Mouse (Mus musculus): ENCODE measurements around the gene Galnt10. TPM values are rescaled to one million over a fixed set of nuclear protein-coding genes. Genes with fewer than 3 reads are reported as not detected.

Galnt10 gene
- polyA plus RNA-seq, 1 experiment from 2014 or later, result 18.4 TPM

DNA sequence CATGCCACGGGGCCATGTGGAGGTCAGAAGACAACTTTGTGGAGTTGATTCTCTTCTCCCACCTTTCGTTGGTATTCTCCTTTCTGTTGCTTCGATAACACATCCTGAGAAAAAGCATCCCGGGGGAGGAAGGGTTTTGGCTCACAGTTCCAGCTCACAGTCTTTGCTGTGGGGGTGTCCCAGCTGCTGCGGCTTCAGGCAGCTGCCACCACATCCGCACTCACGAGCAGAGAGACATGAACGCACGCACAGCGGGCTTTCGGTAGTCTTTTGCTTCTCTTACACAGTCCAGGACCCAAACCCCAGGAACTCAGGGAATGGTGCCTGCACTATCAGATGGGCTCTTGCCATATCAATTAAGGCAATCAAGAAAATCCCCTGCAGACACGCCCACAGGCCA, 37.9 kb downstream of the Galnt10 start:
- Histone ChIP-seq H3K4me2 (replicated peaks) (no peak overlapping the region), H3K4me3 (no peak overlapping the region), H3K9me3 (no peaks in the 10 kb centered on the region), H3K27ac (no peak overlapping the region), H3K27me3 (replicated peaks) (peaks cover 3% of the 10 kb centered on the region; the same call in 1 of the 2 replicates), H3K9ac (no peak overlapping the region), H3K4me1 (peaks cover 44% of the 10 kb centered on the region), H3K36me3 (no peaks in the 10 kb centered on the region)
- ATAC-seq (ENCODE audit: low FRiP score, low read depth), result no peak
- WGBS, result 74% methylated on average over 12 of the region's 12 CpGs

GRCm38 (mm10) chr11:57683931-57684330, 38.7 kb downstream of the Galnt10 start:
- peaks cover 51% of the 10 kb centered on the region for H3K4me1 ChIP-seq
- WGBS, result 8% methylated on average over 8 of the region's 8 CpGs

DNA sequence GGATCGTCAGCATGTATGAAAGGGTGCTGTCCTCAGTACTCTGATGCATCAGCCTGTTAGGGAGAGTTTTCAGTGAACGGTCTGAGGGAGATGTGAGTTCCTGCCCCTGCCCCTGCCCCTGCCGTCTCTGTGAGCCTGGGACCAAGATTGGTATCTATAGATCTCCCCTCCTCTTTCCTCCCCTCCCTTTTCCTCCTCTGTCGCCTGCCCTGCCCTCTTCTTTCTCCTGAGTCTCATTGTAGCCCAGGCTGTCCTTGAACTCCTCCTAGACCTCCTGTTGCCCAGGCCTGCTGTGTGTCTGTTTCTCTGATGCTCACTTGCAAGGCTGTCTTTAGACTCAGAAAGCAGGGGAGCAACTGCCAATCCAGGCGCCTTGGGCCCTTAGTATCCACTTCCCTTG, 39.6 kb downstream of the Galnt10 start:
- H3K27me3 ChIP-seq (replicated peaks), result peaks cover 3% of the 10 kb centered on the region; the same call in 1 of the 2 replicates
- no peaks in the 10 kb centered on the region for H3K36me3 ChIP-seq
- no peak for ATAC-seq (ENCODE audit: low FRiP score, low read depth)
- no peaks in the 10 kb centered on the region for H3K9me3 ChIP-seq
- H3K4me1 ChIP-seq, result peaks cover 59% of the 10 kb centered on the region
- H3K4me2 ChIP-seq (replicated peaks), result no peak overlapping the region
- WGBS, result 29% methylated on average over 5 of the region's 5 CpGs
- H3K9ac ChIP-seq, result no peak overlapping the region
- H3K27ac ChIP-seq, result no peak overlapping the region
- H3K4me3 ChIP-seq, result no peak overlapping the region

More at GRCm38 (mm10) chr11:57683931-57684330, 38.7 kb downstream of the Galnt10 start:
- Histone ChIP-seq H3K9me3 (no peaks in the 10 kb centered on the region), H3K27ac (no peak overlapping the region), H3K4me2 (replicated peaks) (peak overlapping the region; percentile 27), H3K36me3 (no peaks in the 10 kb centered on the region), H3K27me3 (replicated peaks) (peaks cover 3% of the 10 kb centered on the region; the same call in 1 of the 2 replicates), H3K4me3 (no peak overlapping the region), H3K9ac (no peak overlapping the region)
- peak; percentile 55 for ATAC-seq (ENCODE audit: low FRiP score, low read depth)

DNA sequence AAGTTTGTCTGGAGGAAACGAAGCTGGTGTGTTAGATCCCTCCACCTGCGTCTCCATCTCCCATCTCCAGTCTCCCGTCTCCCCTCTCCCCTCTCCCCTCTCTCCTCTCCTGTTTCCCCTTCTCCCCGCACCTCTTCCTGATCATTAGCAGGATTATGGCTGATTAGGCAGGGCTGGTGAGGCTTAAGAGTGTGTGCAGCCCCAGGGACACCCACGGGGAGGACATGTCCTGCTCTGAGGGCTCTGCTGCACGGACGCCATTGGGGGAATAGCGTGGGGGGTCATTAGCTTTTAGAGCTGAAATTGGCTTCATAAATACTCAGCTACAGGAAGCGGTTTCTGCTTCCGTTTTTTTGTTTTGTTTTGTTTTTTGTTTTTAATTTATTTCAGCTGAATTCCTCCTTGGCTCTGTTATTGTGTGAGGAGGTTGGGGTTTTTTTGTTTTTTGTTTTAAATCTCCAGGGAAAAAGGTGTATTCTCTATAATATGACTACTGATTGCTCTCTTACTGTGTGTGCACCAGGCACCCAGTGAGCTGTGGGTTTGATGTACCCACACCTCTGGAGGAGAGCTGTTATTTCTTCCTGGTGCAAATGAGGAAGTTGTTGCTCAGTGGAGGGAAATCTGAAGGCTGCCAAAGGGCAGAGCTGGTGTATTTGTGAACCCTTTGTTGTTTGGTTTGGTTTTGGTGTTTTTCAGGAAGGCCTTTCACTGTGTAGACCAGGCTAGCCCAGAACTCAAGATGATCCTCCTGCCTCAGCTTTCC, 40.6 kb downstream of the Galnt10 start:
- 37% methylated on average over 10 of the region's 10 CpGs for WGBS
- Histone ChIP-seq H3K4me1 (peaks cover 59% of the 10 kb centered on the region), H3K27ac (no peak overlapping the region), H3K9me3 (no peaks in the 10 kb centered on the region), H3K4me2 (replicated peaks) (no peak overlapping the region), H3K36me3 (no peaks in the 10 kb centered on the region), H3K4me3 (no peak overlapping the region), H3K9ac (no peak overlapping the region), H3K27me3 (replicated peaks) (peaks cover 3% of the 10 kb centered on the region; the same call in 1 of the 2 replicates)
- no peak for ATAC-seq (ENCODE audit: low FRiP score, low read depth)

GRCm38 (mm10) chr11:57686797-57687196, 41.6 kb downstream of the Galnt10 start:
- Histone ChIP-seq H3K4me1 (peaks cover 59% of the 10 kb centered on the region), H3K4me3 (no peak overlapping the region), H3K4me2 (replicated peaks) (no peak overlapping the region), H3K9ac (no peak overlapping the region), H3K9me3 (no peaks in the 10 kb centered on the region), H3K36me3 (no peaks in the 10 kb centered on the region), H3K27me3 (replicated peaks) (peaks cover 3% of the 10 kb centered on the region; the same call in 1 of the 2 replicates), H3K27ac (no peak overlapping the region)
- 86% methylated on average over 12 of the region's 12 CpGs for WGBS
- ATAC-seq (ENCODE audit: low FRiP score, low read depth), result no peak

DNA sequence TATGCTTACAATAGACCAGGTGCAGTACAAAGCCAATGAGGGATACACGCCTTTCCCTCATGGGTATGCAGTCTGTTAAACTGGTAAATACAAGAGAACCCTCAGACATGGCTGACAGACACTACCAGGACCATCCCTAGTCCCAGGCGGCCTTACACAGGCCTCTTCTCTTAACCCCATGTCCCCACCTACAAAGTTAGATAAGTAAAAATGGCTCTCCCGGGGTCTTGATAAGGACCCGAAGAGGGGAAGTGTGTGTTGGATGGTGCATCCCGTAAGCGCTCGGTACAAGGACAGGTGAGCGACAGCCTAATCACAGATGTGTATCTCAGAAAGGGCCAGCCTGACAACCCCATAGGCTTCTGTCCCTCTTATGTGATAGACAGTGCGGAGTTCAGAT, 42.0 kb downstream of the Galnt10 start:
- Histone ChIP-seq H3K36me3 (no peaks in the 10 kb centered on the region), H3K4me2 (replicated peaks) (no peak overlapping the region), H3K27ac (no peak overlapping the region), H3K9me3 (no peaks in the 10 kb centered on the region), H3K27me3 (replicated peaks) (peaks cover 3% of the 10 kb centered on the region; the same call in 1 of the 2 replicates), H3K4me1 (peaks cover 56% of the 10 kb centered on the region), H3K9ac (no peak overlapping the region), H3K4me3 (no peak overlapping the region)
- ATAC-seq (ENCODE audit: low FRiP score, low read depth), result no peak
- 96% methylated on average over 9 of the region's 9 CpGs for WGBS

DNA sequence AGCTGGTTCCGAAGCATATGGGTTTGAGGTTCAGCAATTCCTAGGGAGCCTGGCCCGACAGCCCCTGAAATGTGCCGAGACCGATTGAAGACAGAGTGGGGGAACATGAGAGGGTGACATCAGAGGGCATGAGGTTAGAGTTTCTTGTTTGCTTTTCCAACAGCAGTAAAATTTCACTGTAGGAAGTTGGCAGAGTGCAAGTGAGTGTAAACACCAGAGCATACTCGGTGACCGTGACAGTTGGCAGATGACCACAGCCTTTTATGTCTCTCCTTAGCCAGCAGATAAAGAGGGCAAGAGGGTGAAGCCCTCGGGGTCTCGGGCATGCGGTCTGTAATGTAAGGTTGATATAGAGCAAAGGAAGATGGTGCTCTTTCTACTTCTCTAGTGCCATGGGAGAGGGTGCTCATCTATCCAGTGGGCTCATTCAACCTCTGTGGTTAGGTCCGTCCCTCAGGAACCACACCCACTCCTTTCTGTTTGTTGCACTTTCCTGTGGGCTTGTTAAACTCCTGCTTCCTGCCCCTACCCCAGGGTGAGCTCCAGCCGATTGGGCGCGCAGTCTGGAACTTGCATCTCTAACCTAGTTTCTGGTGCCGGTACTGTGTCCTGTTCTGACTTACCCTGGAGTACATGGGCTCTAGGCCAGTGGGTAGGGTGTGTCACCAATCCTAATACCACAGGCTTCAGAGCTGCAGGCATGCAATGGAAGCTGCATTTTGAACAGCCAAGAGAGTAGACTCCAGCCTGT, 43.1 kb downstream of the Galnt10 start:
- whole genome bisulfite sequencing, result 76% methylated on average over 14 of the region's 14 CpGs
- Histone ChIP-seq H3K9ac (no peak overlapping the region), H3K4me3 (no peak overlapping the region)

DNA sequence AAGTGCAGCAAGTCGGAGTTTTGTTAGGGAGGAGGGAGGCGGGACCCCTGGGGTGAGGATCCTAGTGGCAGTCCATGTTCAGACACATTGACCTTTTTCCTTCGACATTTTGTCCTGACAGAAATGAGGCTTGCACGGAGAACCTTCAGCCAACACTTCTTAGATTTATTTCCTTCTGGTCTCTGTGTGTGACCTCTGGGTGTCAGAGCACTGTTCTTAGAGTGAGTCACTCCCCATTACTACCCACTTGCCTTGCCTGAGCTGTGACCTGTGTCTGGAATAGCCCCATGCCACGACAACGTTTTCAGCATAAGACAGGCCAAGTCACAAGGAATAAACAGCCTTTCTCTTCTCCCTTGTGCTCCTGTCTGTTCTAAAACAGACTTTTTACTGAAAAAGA, 44.6 kb downstream of the Galnt10 start:
- WGBS, result 35% methylated on average over 6 of the region's 6 CpGs
- Histone ChIP-seq H3K27ac (no peak overlapping the region), H3K4me2 (replicated peaks) (no peak overlapping the region), H3K4me3 (no peak overlapping the region), H3K4me1 (peaks cover 36% of the 10 kb centered on the region), H3K9ac (no peak overlapping the region), H3K27me3 (replicated peaks) (peaks cover 3% of the 10 kb centered on the region; the same call in 1 of the 2 replicates), H3K36me3 (no peaks in the 10 kb centered on the region), H3K9me3 (no peaks in the 10 kb centered on the region)
- ATAC-seq (ENCODE audit: low FRiP score, low read depth), result no peak

More for the DNA sequence above, 43.1 kb downstream of the Galnt10 start:
- H3K27ac ChIP-seq, result no peak overlapping the region
- no peaks in the 10 kb centered on the region for H3K36me3 ChIP-seq
- ATAC-seq (ENCODE audit: low FRiP score, low read depth), result no peak
- no peaks in the 10 kb centered on the region for H3K9me3 ChIP-seq
- H3K4me1 ChIP-seq, result peaks cover 51% of the 10 kb centered on the region
- no peak overlapping the region for H3K4me2 ChIP-seq (replicated peaks)
- peaks cover 3% of the 10 kb centered on the region; the same call in 1 of the 2 replicates for H3K27me3 ChIP-seq (replicated peaks)

DNA sequence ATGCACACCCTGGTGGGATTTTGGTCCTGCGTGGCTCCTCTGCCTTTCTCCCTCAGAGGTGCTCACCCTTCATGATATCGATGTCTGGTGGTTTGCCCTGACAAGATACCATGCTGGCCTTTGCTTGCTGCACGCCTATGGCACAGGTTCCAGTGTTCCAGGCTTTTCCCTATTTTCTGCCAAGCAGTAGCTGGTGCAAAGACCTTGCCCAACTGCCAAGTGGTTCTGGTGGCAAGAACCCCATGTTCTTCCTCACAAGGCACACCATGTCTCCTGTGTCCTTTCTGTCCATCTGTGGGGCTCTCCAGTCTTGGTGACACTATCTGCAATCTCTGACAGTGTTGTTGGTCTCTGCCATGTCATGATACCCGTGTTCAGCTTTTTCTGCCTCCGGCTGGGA, 45.6 kb downstream of the Galnt10 start:
- no peak for ATAC-seq (ENCODE audit: low FRiP score, low read depth)
- peaks cover 30% of the 10 kb centered on the region for H3K4me1 ChIP-seq
- WGBS, result 91% methylated on average over 5 of the region's 5 CpGs

GRCm38 (mm10) chr11:57691939-57692338, 46.7 kb downstream of the Galnt10 start:
- no peak overlapping the region for H3K9ac ChIP-seq
- no peak overlapping the region for H3K27ac ChIP-seq
- no peak overlapping the region for H3K4me3 ChIP-seq
- no peak for ATAC-seq (ENCODE audit: low FRiP score, low read depth)
- peaks cover 31% of the 10 kb centered on the region for H3K4me1 ChIP-seq
- 82% methylated on average over 6 of the region's 6 CpGs for WGBS
- no peaks in the 10 kb centered on the region for H3K36me3 ChIP-seq
- no peak overlapping the region for H3K4me2 ChIP-seq (replicated peaks)
- H3K9me3 ChIP-seq, result no peaks in the 10 kb centered on the region
- H3K27me3 ChIP-seq (replicated peaks), result peaks cover 3% of the 10 kb centered on the region; the same call in 1 of the 2 replicates

More for the DNA sequence above, 45.6 kb downstream of the Galnt10 start:
- Histone ChIP-seq H3K9ac (no peak overlapping the region), H3K27ac (no peak overlapping the region), H3K27me3 (replicated peaks) (peaks cover 3% of the 10 kb centered on the region; the same call in 1 of the 2 replicates), H3K9me3 (no peaks in the 10 kb centered on the region), H3K36me3 (no peaks in the 10 kb centered on the region), H3K4me3 (no peak overlapping the region), H3K4me2 (replicated peaks) (no peak overlapping the region)

DNA sequence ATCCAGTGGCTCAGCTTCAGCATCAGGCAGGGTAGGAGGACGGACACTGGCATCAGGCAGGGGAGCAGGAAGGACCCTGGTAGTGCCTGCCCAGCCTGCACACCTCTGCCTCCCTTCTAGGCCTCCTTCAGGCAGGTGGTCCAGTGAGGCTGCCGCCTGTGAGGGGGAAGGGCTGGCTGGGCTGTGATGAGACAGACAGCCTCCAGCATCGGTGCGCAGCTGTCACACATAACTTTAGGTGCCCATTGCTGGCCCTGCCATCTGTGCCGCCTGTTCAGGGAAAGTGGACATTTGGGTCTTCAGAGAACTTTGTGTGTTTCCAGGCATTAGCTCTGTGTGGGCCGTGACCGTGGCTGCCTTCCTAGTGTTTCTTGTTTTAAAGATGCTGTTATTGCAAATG, 47.5 kb downstream of the Galnt10 start:
- Histone ChIP-seq H3K27me3 (replicated peaks) (peaks cover under 1% of the 10 kb centered on the region; the same call in 1 of the 2 replicates), H3K27ac (no peak overlapping the region), H3K9me3 (no peaks in the 10 kb centered on the region), H3K4me2 (replicated peaks) (no peak overlapping the region), H3K36me3 (no peaks in the 10 kb centered on the region), H3K4me3 (no peak overlapping the region), H3K9ac (no peak overlapping the region), H3K4me1 (peaks cover 38% of the 10 kb centered on the region)
- 66% methylated on average over 7 of the region's 7 CpGs for WGBS
- ATAC-seq (ENCODE audit: low FRiP score, low read depth), result no peak

DNA sequence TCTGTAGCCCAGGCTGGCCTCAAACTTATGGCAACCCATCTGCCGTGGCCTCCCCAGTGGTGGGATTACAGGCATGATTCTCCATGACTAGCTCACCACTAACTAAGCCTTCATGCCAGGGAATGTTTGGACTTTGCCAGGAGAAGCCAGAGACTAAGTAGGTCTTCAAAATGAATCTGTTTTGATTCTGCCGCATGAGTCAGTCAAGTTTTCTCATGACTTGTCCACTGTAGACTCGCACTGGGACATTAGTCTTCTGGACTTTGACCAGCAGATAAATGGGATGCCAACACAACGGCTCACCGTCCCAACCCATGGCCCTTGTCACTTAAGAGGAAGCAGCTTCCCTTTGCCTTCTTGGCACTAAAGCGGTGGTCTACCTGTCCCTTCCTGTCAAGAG, 49.2 kb downstream of the Galnt10 start:
- WGBS, result 96% methylated on average over 6 of the region's 6 CpGs

More for the DNA sequence above, 49.2 kb downstream of the Galnt10 start:
- Histone ChIP-seq H3K27ac (no peak overlapping the region), H3K4me3 (no peak overlapping the region), H3K36me3 (no peaks in the 10 kb centered on the region), H3K27me3 (replicated peaks) (peaks cover 9% of the 10 kb centered on the region; the same call in 1 of the 2 replicates), H3K4me1 (peaks cover 28% of the 10 kb centered on the region), H3K9me3 (no peaks in the 10 kb centered on the region), H3K9ac (no peak overlapping the region), H3K4me2 (replicated peaks) (no peak overlapping the region)
- no peak for ATAC-seq (ENCODE audit: low FRiP score, low read depth)

Measured in neural tube, embryonic 12.5 days (tissue).